Mouse (Mus musculus): ENCODE measurements around the gene Itgb3.

Gene Itgb3

DNA sequence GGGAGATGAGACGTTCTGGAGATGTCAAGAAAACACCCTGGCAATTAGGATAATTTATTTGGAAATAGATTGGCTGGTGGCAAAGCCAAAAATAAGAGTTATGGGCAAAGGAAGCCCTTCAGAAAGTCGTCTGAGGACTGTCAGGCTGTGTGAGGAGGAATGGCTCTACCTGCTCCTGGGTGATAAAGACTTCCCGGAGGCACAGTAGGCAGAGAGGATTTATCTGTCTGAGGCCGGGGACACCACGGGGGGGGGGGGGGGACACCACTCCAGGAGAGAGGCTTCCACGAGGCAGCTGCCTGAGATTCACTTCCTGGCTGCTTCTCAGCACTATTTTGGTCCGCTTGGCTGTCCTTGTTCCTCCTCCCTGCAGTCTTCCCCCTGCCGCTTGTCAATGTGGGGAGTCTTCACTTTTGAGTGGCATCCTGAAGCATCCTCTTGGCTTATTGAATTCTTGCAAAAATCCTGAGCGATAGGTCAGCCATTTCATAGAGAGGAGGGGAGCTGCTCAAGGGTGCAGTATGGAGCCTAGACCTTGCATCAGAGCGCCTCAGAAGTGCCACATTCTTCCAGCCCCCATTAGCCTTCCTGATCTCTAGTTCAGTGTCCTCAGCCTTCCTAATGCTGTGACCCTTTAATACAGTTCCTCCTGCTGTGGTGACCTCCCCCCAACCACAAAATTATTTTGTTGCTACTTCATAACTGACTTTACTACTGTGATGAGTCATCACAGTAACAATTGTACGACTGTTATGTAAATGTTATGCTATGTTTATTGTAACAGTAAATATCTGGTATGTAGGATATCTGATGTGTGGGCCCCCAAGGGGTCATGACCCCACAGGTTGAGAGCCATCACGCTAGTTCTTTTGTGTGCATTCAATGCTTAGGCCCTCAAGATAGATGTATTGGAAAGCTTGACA lies 14.5 kb downstream of the Itgb3 start:
- no peak for DNase-seq (ENCODE audit: low spot score in 2 of 2)

DNA sequence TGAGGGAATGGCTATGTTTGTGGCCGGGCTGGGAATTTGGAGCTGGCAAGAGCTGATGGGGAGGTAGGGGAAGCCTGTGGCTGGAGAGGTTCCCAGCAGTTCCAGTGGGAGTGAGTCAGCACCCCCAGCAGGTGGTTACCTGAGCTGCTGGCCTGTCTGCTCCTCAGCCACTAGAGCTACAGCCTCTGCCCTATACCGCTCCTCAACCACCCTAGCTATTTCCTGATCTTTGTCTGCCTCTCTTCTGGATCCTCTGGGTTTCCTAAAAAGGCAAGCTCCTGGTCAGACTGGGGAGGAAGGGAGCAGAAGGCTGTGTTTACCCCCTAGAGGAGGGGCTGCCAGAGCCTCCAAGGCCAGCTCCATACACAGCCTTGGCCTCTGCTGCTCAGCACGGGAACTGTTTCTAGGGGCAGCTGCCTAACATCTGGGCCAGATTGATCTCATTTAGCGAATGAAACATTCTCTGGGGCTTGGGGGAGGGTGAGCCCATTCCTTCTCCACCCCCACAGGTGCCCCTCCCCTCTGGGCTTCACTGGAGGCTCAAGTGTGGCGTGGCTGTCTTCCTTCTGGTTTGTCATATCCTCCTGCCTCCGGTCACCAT lies 17.1 kb downstream of the Itgb3 start:
- no peak for DNase-seq (ENCODE audit: low spot score in 2 of 2)

DNA sequence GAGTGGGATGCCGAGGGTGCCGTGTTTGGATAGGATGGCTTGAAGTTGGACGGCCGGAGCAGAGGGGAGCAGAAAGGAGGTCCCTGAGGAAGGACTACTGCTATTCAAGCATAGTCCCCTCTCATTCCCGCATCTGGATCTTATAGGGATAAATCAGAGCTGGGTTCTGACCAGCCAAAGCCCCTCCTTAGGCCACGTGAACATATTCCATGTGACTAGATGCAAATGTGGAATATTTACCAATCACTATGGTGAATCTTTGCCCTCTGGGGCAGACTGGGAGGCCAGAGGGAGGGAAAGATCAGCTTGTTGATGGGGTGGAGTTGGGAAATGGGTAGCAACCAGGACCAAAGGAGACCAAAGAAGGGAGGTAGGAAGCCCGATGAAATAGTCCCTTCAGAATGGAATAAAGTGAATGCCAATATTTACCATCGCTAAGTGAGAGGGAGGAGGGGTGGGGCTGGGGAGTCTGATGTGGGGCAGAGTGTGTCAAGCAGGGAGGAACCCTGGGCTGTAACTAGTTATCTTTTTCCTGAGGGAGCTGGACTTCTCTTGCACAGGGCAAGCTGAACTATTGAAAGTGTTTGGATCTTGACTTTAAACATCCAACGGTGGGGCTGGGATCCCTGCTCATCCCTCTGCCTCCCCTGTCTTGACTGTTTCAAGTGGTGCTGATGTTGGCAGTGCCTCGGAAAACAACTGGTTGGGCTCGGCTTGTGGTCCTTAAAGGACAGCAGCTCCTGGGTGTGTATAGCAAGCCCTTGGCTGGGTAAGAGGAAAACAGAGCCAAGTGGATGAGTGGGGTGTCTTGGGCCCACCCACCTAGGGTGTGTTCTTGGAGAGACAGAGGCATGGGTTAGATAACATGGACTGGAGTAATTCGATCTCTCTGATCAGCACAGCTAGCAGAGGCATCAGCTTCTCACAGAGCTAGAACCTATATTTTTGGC lies 17.9 kb downstream of the Itgb3 start:
- DNase-seq (ENCODE audit: low spot score in 2 of 2), result no peak

DNA sequence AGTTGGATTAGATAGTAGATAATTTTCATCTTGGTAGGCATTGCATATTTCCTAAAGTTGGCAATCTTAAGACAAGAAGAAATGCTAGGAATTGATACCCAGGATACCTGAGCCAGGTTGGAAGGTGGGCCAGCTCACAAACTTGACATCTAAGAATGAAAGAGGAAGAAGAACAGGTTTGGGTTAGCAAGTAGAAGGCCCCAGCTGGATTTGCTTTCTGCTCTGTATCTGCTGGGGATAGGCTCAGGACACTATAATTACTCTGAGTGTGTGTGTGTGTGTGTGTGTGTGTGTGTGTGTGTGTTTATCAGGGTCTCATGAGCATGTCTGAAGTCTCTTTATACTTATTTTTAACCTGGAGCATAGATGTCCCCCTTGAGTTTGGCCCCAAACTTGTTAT lies 18.8 kb downstream of the Itgb3 start:
- no peak for DNase-seq (ENCODE audit: low spot score in 2 of 2)

DNA sequence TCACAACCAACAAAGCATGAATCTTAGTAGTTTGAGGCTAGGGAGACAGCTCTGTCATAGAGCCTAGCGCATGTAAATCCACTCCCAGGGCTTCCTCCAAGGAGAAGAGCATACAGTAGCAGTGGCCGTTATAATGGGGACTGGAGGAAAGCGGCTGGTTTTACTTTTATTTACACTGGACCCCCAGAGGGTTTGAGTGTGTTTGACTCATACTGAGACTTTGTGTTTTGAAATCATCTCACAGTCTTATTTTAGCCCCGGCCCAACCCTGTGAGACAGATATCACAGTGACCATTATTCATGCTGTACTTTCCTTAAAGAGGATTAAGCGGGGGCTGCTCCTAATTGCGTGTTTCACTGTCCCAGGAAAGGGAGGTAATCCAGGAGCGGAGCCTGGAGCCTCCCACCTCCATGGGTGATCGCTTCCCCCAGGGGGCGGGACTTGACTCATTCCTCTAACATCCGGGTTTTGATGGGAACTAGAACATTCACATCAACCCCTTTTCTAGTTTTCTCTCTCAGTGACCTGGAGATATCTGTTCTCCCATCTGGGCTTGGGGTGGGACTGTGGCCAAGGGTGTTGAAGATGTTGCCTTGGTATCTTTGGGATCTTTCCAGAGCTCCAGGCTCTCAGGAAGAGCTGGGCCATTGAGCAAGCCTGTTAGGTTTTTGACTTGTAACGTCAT lies 20.0 kb downstream of the Itgb3 start:
- DNase-seq (ENCODE audit: low spot score in 2 of 2), result no peak

DNA sequence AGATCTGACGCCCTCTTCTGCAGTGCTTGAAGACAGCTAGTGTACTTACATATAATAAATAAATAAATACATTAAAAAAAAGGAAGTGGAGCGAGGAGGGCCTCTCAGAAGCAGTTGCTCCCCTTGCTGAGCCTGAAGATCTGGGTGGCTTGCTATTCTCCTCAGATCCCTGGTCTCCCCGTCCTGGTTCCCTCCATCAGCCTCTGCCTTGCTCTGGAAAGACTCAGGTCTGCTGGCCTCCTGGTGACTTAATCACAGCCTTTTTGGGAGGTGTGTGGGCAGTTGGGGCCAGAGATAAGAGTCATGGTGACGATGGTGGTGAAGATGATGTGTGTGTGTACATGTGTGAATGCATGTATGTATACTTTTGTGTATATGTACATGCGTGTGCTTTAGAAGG lies 20.8 kb downstream of the Itgb3 start:
- no peak for DNase-seq (ENCODE audit: low spot score in 2 of 2)

DNA sequence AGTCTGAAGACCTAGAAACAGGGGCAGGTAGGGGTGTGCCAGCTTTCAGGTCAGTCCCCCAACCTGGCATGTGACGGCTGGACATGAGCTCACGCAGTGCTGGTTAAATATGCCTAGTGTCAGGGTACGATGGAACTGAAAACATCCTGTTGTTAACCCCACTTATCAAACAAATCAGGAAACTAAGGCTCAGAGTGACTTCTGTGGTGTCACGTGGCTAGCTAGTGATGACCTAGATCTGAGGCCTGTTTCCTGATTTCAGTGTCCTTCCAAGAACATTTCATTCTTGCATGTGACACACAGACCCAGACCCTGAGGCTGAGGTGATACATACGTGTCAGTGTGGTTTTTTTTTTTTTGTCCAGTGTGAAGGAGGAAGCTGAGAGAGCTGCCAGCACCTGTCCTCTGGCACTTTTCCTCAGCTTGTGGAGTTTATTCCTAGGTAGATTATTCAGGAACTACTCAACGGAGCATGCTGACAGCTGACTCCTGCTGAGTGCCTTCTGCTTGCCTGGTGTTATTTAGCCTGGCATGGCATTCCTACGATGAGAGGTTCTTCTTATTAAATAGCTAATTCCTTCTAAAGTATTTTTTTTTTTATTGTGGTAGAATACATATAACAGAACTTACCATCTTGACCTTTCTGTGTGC lies 22.5 kb downstream of the Itgb3 start:
- no peak for DNase-seq (ENCODE audit: low spot score in 2 of 2)

DNA sequence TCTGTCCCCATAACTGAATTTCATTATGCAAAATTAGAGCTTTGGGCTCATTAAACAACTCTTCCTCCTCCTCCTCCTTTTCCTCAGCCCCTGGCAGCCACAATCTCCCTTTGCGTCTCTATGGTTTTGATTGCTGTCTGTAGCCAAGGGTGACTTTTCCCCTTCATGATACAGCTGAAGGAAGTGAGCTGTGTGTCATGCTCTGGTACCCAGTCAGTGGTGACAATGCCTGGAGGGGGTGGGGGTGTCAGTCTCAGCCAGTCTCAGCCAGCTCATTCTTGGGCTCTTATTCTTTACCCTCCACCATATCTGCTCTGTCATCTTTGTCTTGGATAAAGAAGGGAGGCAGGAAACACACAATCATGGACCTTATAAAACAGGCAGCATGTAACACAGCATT lies 23.5 kb downstream of the Itgb3 start:
- peak in 1 of 2 experiments; percentile 27 for DNase-seq (ENCODE audit: low spot score in 2 of 2)

DNA sequence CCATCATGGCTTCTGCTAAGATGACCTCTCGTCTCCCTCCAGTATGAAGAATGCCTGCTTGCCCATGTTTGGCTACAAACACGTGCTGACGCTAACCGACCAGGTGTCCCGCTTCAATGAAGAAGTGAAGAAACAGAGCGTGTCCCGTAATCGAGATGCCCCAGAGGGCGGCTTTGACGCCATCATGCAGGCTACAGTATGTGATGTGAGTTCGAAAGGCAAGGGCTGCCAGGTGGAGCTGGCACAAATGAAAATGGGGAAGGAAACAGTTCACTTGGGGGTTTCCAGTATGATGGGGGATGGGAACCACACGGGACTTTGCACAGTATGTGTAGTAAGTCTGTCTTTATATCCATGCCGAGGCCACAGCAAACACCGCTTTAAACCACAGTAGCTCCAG lies 29.2 kb downstream of the Itgb3 start:
- DNase-seq (ENCODE audit: low spot score in 2 of 2), result no peak

DNA sequence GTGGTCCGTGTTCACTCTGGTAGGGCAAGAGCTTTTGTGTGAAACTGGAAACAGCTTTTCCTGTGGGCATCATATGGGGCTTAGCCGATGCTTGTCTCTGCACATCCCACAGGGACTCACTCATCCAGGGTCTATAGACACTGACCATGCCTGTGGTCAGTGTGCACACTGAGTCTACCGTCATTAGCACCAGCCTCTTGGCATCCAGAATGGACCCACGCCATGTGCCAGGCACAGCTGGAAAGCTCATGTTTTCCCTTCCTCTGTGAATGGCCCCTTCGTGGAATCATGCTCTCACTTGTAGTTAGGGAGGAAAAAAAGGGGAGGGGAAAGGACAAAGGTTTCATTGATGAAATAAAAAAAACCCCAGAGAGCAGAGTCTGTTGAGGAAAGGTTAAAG lies 30.2 kb downstream of the Itgb3 start:
- no peak for DNase-seq (ENCODE audit: low spot score in 2 of 2)

DNA sequence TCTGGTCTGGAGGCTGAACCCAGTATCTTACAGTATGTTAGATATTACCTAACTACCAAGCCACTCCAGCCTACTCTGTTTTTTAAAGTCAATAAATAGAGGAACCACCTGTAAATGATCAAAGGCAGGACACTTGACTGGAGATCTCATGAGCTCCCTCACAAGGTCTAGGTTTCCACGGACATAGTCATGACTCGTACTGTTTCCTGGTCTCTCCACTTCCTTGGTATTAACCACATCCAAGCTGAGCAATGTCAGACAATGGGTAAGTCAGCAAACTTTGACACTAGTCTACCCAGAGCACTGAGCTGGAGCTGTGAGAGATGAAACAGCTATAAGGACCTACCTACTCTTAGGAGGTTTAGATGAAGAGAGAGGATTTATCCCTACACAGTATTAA lies 31.1 kb downstream of the Itgb3 start:
- DNase-seq (ENCODE audit: low spot score in 2 of 2), result no peak

DNA sequence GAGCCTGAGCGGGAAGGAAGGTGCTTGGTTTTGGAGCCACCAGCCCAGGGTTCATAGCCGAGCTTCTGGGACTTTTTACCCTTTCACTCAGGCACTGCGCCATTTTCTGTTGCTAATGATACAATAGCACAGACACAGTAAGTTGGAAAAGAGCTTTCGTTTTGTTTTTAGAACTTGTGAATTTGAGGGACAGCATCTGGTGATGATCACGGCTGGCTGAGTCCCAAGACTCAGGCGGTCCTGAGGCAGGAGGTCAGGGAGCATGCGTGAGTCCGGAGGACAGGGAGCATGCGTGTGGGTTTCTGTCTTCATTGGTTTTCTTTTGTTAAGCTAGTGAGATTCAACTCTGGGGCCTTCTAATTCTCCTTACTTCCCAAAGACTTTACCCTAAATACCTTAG lies 31.8 kb downstream of the Itgb3 start:
- DNase-seq (ENCODE audit: low spot score in 2 of 2), result no peak

DNA sequence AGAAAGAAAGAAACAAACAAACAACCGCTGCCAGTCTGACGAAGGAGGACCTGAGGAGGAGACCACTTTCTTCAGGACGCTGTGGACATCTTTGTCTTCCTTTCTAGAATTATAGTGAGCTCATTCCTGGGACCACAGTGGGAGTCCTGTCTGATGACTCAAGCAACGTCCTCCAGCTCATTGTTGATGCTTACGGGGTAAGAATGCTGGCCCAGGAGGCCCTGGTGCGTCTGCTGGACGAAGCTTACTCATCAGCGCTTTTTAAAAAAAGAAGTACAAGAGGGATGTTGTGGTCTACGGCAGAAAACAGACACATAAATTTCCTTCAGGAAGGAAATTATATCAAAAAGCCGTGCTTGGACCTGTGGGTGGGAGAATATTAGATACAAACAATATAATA lies 33.1 kb downstream of the Itgb3 start:
- no peak for DNase-seq (ENCODE audit: low spot score in 2 of 2)

DNA sequence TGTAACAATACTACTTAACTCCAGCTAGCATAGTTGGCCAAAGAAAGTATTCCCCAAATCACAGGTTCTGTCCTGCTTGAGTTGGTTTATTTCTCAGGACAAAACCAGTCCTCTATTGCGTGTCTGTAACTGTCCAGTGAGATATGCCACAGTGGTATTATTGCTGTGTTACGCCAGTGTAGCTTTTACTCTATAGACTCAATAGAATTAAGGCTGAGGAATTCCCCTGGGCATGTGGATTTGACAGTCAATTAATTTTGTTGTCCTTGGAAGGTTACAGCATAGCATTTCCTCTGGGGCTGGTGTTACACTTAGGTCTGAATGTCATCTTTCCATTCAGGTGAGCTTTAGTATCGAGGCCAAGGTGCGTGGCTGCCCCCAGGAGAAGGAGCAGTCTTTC lies 35.4 kb downstream of the Itgb3 start:
- no peak for DNase-seq (ENCODE audit: low spot score in 2 of 2)

DNA sequence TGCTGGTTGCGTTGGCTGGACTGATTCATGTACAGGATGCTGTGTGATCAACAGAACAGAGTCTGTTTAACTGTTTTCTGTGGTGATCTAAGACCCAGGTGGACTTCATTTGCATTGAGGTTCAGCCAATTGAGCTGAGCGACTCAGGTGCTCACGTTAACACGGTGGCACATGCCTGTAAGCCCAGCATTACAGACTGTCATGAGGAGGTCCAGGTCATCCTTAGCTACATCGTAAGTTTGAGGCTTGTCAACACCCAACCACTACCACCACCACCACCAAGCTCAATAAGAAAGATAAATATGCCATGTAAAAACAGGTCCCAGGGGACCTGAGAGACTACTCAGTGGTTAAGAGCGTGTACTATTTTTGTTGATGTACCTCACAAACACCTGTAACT lies 37.6 kb downstream of the Itgb3 start:
- DNase-seq (ENCODE audit: low spot score in 2 of 2), result no peak

DNA sequence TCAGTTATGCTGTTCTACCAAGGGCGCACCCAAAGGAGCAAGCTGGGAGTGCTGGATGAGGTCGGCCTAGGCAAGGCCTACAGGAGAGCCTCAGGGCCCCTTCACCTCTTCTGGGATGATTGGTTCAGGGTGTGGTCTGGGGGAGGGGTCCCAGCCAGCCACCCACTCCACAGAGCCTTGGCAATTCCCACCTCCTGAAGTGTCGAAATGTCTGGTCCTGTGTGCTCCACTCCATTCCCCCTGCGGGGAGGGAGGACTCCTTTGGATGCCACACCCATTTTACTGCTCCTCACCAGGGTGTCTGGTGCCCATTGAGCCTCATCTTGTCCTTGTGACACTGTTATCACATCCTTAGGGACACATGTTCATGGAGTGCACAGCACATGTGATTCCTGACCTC lies 38.4 kb downstream of the Itgb3 start:
- no peak for DNase-seq (ENCODE audit: low spot score in 2 of 2)

DNA sequence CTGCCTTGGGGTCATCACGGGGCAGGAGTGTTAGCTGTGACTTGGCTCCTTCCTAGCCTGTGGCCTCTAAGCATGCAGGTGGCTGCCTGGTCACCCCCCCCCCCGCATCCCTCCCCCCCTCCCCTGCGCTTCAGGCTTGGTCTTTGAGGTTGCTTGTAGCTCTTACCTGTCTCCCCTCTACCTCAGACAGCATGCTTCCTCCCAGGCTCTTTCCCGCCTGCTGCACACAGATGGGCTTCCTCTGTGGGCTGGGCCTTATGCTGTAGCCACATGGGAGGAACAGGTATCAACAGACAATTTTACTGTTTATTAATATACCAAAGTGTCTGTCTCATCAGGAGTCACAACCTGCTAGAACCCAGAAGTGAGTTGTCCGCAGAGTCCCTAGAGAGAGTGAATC lies 38.8 kb downstream of the Itgb3 start:
- DNase-seq (ENCODE audit: low spot score in 2 of 2), result no peak

DNA sequence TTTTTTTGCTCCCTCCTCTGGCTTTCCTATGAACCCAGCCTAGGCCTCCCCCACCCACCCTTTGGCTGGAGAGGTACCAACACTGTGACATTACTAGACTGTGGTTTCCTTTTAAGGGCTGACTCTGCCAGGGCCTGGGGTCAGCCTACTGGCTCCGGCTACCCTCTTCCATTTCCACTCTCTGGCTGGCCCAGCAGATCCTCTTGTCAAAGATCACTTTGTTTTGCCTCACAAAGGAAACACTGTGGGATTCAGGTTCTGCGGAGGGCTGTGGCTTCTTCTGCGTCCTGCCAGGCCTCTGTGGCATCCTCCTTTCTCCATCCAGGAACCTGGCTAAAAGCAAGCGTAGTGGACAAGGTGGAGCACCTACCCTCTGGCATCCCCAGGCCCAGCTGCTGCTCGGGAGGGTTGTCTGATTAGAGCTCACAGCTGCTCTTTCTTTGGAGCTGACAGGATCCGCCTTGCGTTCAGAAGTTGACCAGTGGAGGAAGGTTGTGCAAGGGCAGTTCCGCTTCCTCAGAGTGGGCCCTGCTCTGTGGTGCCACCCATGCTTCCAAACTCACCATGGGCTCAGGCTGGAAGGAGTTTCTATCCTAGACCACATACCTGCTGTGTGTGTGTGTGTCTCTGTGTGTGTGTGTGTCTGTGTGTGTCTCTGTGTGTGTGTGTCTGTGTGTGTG lies 39.5 kb downstream of the Itgb3 start:
- DNase-seq (ENCODE audit: low spot score in 2 of 2), result no peak

DNA sequence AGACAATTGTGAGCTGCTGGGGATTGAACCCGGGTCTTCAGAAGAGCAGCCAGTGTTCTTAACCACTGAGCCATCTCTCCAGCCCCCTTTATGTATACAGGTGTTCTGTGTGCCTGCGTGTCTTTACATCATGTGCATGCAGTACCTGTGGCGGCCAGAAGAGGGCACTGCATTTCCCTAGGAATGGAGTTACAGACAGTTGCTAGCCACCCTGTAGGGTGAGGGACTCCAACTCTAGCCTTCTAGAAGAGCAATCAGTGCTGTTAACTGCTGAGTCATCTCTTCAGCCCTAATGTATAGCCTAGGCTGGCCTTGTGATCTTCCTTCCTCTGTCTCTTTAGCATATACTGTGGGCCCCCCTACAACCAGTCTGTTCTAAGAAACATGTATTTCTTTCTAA lies 40.8 kb downstream of the Itgb3 start:
- peak; percentile 51 to 69 for DNase-seq (ENCODE audit: low spot score in 2 of 2)

DNA sequence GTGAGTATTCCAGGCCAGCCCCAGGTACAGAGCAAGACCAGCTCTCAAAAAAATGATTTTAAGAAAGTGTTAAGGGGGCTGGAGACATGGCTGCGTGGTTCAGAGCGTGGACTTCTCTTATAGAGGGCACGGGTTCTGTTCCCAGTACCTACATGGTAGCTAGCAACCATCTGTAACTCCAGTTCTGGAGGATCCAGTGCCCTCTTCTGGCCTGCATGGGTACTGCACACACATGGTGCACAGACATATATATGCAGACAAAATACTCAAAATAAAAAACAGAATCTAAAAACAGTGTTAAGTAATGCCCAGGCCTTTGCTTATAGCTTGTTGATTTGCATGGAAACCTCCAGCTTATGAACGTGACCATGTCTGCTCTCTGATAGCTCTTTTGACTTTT lies 52.8 kb downstream of the Itgb3 start:
- no peak for DNase-seq (ENCODE audit: low spot score in 2 of 2)

DNA sequence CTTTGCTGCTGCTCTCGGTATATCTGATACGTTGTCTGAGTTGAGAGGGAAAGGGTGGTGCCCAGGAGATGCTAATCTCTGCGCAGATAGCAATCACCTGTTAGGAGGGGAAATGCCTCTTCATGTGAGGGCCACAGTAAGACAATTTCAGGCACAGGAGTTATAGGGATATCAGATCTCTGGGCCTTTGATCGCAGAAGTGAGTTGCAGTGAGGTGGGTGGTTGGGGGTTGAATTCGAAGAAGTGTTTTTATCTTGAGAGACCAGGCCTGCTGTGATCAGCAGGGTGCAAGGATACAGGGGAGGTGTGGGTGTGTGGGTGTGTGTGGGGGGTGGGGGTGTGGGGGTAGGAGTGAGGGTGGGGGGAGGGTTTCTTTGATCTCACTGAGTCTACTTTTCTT lies 53.3 kb downstream of the Itgb3 start:
- peak; percentile 33 to 35 for DNase-seq (ENCODE audit: low spot score in 2 of 2)

Measured in thymus, postnatal 10 days (tissue).